Mouse (Mus musculus): ENCODE measurements at regions not wholly inside any gene's neighbourhood (a gene's known extent, or its start where the extent isn't known, plus 50 kb on each side); places are given as distances from the start of the nearest gene placed in this dataset.

GRCm38 (mm10) chr14:72113377-72113993 is 378.2 kb downstream of the Gm9195 start:
- Histone ChIP-seq H3K27me3 (ENCODE audit: control insufficient read depth, insufficient read depth, low read length) (no peaks in the 10 kb centered on the region), H3K9ac (ENCODE audit: low read depth, low read length, severe bottlenecking) (no peak overlapping the region), H3K4me3 (replicated peaks; ENCODE audit: low read length) (no peak overlapping the region), H3K4me1 (ENCODE audit: control insufficient read depth, insufficient read depth, low read length) (no peaks in the 10 kb centered on the region), H3K27ac (replicated peaks; ENCODE audit: low read depth, low read length) (no peak overlapping the region), H3K36me3 (ENCODE audit: control insufficient read depth, insufficient read depth, low read length) (no peaks in the 10 kb centered on the region), H3K9me3 (ENCODE audit: control insufficient read depth, low read length) (no peaks in the 10 kb centered on the region), H3K4me2 (replicated peaks; ENCODE audit: low read depth, low read length, severe bottlenecking) (no peak overlapping the region)
- DNase-seq (ENCODE audit: low spot score) (no peak), ATAC-seq (ENCODE audit: low FRiP score, low read depth) (no peak)
- 86% methylated on average over 8 of the region's 8 CpGs for WGBS
- no peak for TF ChIP-seq POLR2A (IDR thresholded peaks at IDR 0.05; ENCODE audit: borderline replicate concordance, extremely low read depth, insufficient read depth, insufficient read length)

GRCm38 (mm10) chr14:72110689-72111088 is 380.9 kb downstream of the Gm9195 start:
- 57% methylated on average over 2 of the region's 2 CpGs for WGBS
- Histone ChIP-seq H3K4me3 (replicated peaks; ENCODE audit: low read length) (no peak overlapping the region), H3K9me3 (ENCODE audit: control insufficient read depth, low read length) (no peaks in the 10 kb centered on the region), H3K27me3 (ENCODE audit: control insufficient read depth, insufficient read depth, low read length) (no peaks in the 10 kb centered on the region), H3K9ac (ENCODE audit: low read depth, low read length, severe bottlenecking) (no peak overlapping the region), H3K4me2 (replicated peaks; ENCODE audit: low read depth, low read length, severe bottlenecking) (no peak overlapping the region), H3K36me3 (ENCODE audit: control insufficient read depth, insufficient read depth, low read length) (no peaks in the 10 kb centered on the region), H3K27ac (replicated peaks; ENCODE audit: low read depth, low read length) (no peak overlapping the region), H3K4me1 (ENCODE audit: control insufficient read depth, insufficient read depth, low read length) (no peaks in the 10 kb centered on the region)
- no peak for ATAC-seq (ENCODE audit: low FRiP score, low read depth)
- no peak for TF ChIP-seq POLR2A (IDR thresholded peaks at IDR 0.05; ENCODE audit: borderline replicate concordance, extremely low read depth, insufficient read depth, insufficient read length)
- no peak for DNase-seq (ENCODE audit: low spot score)

GRCm38 (mm10) chr14:72091579-72091978 is 400.1 kb downstream of the Gm9195 start:
- no peak overlapping the region for H3K9ac ChIP-seq (ENCODE audit: low read depth, low read length, severe bottlenecking)
- WGBS, result 83% methylated on average over 2 of the region's 2 CpGs
- ATAC-seq (ENCODE audit: low FRiP score, low read depth) (no peak), DNase-seq (ENCODE audit: low spot score) (no peak)
- no peaks in the 10 kb centered on the region for H3K9me3 ChIP-seq (ENCODE audit: control insufficient read depth, low read length)
- H3K36me3 ChIP-seq (ENCODE audit: control insufficient read depth, insufficient read depth, low read length), result no peaks in the 10 kb centered on the region
- H3K4me1 ChIP-seq (ENCODE audit: control insufficient read depth, insufficient read depth, low read length), result no peaks in the 10 kb centered on the region
- no peak overlapping the region for H3K4me2 ChIP-seq (replicated peaks; ENCODE audit: low read depth, low read length, severe bottlenecking)
- H3K27me3 ChIP-seq (ENCODE audit: control insufficient read depth, insufficient read depth, low read length), result no peaks in the 10 kb centered on the region
- TF ChIP-seq POLR2A (IDR thresholded peaks at IDR 0.05; ENCODE audit: borderline replicate concordance, extremely low read depth, insufficient read depth, insufficient read length), result no peak
- H3K4me3 ChIP-seq (replicated peaks; ENCODE audit: low read length), result no peak overlapping the region
- H3K27ac ChIP-seq (replicated peaks; ENCODE audit: low read depth, low read length), result no peak overlapping the region

- ATAC-seq (ENCODE audit: low FRiP score, low read depth) (no peak), DNase-seq (ENCODE audit: low spot score) (no peak)
- Histone ChIP-seq H3K4me3 (replicated peaks; ENCODE audit: low read length) (no peak overlapping the region), H3K9ac (ENCODE audit: low read depth, low read length, severe bottlenecking) (no peak overlapping the region), H3K9me3 (ENCODE audit: control insufficient read depth, low read length) (no peaks in the 10 kb centered on the region), H3K27me3 (ENCODE audit: control insufficient read depth, insufficient read depth, low read length) (no peaks in the 10 kb centered on the region), H3K4me1 (ENCODE audit: control insufficient read depth, insufficient read depth, low read length) (no peaks in the 10 kb centered on the region), H3K4me2 (replicated peaks; ENCODE audit: low read depth, low read length, severe bottlenecking) (no peak overlapping the region), H3K36me3 (ENCODE audit: control insufficient read depth, insufficient read depth, low read length) (no peaks in the 10 kb centered on the region), H3K27ac (replicated peaks; ENCODE audit: low read depth, low read length) (no peak overlapping the region)
- TF ChIP-seq POLR2A (IDR thresholded peaks at IDR 0.05; ENCODE audit: borderline replicate concordance, extremely low read depth, insufficient read depth, insufficient read length), result no peak
- WGBS, result 56% methylated on average over 3 of the region's 3 CpGs
These were observed 410.2 kb downstream of the Gm9195 start for GRCm38 (mm10) chr14:72081473-72081872.

GRCm38 (mm10) chr14:72064111-72064812 is 427.4 kb downstream of the Gm9195 start:
- WGBS, result 82% methylated on average over 12 of the region's 12 CpGs
- Histone ChIP-seq H3K9ac (ENCODE audit: low read depth, low read length, severe bottlenecking) (no peak overlapping the region), H3K27me3 (ENCODE audit: control insufficient read depth, insufficient read depth, low read length) (no peaks in the 10 kb centered on the region), H3K4me1 (ENCODE audit: control insufficient read depth, insufficient read depth, low read length) (no peaks in the 10 kb centered on the region), H3K4me2 (replicated peaks; ENCODE audit: low read depth, low read length, severe bottlenecking) (no peak overlapping the region), H3K4me3 (replicated peaks; ENCODE audit: low read length) (no peak overlapping the region), H3K27ac (replicated peaks; ENCODE audit: low read depth, low read length) (no peak overlapping the region), H3K9me3 (ENCODE audit: control insufficient read depth, low read length) (no peaks in the 10 kb centered on the region), H3K36me3 (ENCODE audit: control insufficient read depth, insufficient read depth, low read length) (no peaks in the 10 kb centered on the region)
- DNase-seq (ENCODE audit: low spot score) (no peak), ATAC-seq (ENCODE audit: low FRiP score, low read depth) (no peak)
- TF ChIP-seq POLR2A (IDR thresholded peaks at IDR 0.05; ENCODE audit: borderline replicate concordance, extremely low read depth, insufficient read depth, insufficient read length), result no peak
